Mouse (Mus musculus) limb, embryonic 15.5 days (tissue): ENCODE results near the gene Dusp6. TPM values are rescaled to one million over a fixed set of nuclear protein-coding genes. Genes with fewer than 3 reads are reported as not detected.
"Not testable (repeated sequence)": the region's sequence is repeated elsewhere in the genome, so short reads cannot be mapped to it uniquely, and the experiment has no call there.

Experiments used
- ATAC-seq: fragments of 200-750 bp; cut with Nextera tagmentation; 2 replicates; pipeline ENCODE4 v1.8.0; 2017; ENCODE audit warnings: low read depth, moderate TSS enrichment; ENCODE audit not compliant: insufficient number of reproducible peaks, low FRiP score, low TSS enrichment
- H3K27ac ChIP-seq: fragments of 300-500 bp; sonication (generic); 2 replicates; pipeline ENCODE4 v1.5.1; 2015; ENCODE audit warnings: moderate library complexity, mild to moderate bottlenecking, inconsistent platforms
- H3K27me3 ChIP-seq: fragments of 300-500 bp; sonication (generic); 2 replicates; pipeline ENCODE4 v1.6.1; 2015; ENCODE audit warnings: inconsistent platforms
- H3K36me3 ChIP-seq: fragments of 300-500 bp; sonication (generic); 2 replicates; pipeline ENCODE4 v1.6.1; 2015; ENCODE audit warnings: inconsistent platforms
- H3K4me1 ChIP-seq: fragments of 300-500 bp; sonication (generic); 2 replicates; pipeline ENCODE4 v1.6.1; 2015; ENCODE audit warnings: inconsistent platforms
- H3K4me2 ChIP-seq: fragments of 300-500 bp; sonication (generic); 2 replicates; pipeline ENCODE4 v1.6.1; 2015; ENCODE audit warnings: mild to moderate bottlenecking, inconsistent platforms
- H3K4me3 ChIP-seq: fragments of 300-500 bp; sonication (generic); 2 replicates; pipeline ENCODE4 v1.5.1; 2015; ENCODE audit warnings: mild to moderate bottlenecking, inconsistent platforms
- H3K9ac ChIP-seq: fragments of 300-500 bp; sonication (generic); 2 replicates; pipeline ENCODE4 v1.6.1; 2015; ENCODE audit warnings: inconsistent platforms
- H3K9me3 ChIP-seq: fragments of 300-500 bp; sonication (generic); 2 replicates; pipeline ENCODE4 v1.6.1; 2016; ENCODE audit warnings: inconsistent platforms
- WGBS: fragments of 180-500 bp; shearing (Covaris S2); methylation state at CpG from one replicate; pipeline ENCODE4 v1.1.7; 2015; 5-methylcytosine and 5-hydroxymethylcytosine counted together
- polyA plus RNA-seq: library from polyadenylated mRNA; unstranded; fragments of >200 nt; fragmentation: Nextera tagmentation; extraction: Ambion mirVana; gene quantifications from 2 replicates; pipeline ENCODE4 v1.2.1, GENCODE M21; 2015

The Dusp6 gene
- polyA plus RNA-seq = 66.8 and 71.9 TPM in 2 replicates

DNA sequence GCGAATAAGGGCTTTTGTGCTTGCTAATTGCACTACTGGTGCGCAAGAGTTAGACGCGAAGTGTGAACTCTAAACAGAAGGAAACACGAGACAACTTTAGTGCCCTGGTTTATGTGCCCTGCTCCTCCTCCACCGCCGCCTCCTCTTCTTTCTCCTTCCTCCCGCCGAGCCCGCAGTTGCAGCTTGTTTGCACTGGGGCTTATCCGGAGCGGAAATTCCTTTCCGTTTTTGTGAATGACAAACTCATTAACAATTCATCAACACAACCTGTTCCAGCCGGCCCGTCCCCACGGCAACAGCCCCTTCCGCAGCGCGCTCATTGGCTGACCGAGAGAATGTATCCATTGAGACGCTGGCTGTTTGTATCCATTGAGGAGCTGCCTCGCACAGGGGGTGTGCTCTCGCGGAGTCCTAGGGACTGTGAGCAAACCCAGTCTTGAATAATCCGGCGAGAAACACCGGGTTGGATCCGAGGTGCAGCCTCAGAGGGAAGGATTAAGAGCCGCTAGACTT, at the start of gene Dusp6:
Gene Dusp6, plus strand, starts transcription at position 365 of the 513 bp plus-strand sequence.
- H3K9ac ChIP-seq = peak within 1 kb of the TSS; percentile 71
- WGBS = under 1% methylated on average over 29 of the region's 29 CpGs
- peaks cover 24% of the 10 kb centered on the region for H3K4me1 ChIP-seq
- H3K27ac ChIP-seq = peak within 1 kb of the TSS; percentile 97
- peak; percentile 93 for ATAC-seq
- H3K9me3 ChIP-seq = no peaks in the 10 kb centered on the region
- no peaks in the 10 kb centered on the region for H3K27me3 ChIP-seq
- no peaks in the 10 kb centered on the region for H3K36me3 ChIP-seq
- peak within 1 kb of the TSS; percentile 70 for H3K4me3 ChIP-seq
- H3K4me2 ChIP-seq = peak within 1 kb of the TSS; percentile 74

DNA sequence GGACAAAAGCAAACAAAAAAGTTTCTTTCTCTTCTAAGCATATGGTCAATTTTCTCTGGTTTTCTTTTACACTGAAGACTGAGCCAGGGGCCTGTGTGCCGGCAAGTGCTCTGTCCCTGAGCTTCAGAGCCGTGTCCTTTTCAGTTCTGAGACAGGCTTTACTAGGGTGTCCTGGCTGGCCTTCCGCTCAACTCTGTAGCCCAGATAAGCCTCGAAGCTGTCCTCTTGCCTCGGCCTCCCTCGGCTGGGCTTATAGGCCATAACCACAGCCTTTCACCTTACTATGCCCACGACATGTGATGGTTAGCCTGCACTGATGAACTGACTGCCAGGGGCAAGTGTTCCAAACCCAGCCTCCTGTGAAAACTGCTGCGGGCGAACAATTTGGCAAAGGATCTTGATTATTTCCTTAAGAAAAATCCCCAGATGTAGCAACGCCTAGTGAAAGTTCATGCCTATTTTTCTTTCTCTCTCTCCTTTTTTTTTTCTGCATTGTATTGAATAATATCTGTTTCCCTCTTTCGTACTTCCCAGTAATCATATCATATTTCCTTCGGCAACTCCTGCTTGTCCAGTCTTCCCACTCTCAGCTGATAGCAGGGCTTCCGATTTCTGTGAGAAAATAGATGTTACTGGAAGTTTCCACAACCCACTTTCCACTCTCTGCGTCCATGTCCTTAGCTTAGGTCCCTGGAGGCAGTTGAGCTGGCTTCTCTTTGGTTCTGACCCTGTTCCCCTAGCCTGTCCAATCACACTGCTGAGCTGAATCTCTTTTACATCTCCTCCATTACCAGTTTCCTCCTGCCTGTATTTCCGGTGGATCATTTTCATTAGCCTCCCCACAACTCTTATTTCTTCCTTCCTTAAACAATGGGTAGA, 48.4 kb upstream of the Dusp6 start:
- no peaks in the 10 kb centered on the region for H3K9me3 ChIP-seq
- H3K4me2 ChIP-seq = no peak overlapping the region
- H3K4me1 ChIP-seq = peaks cover 2% of the 10 kb centered on the region; the same call in 1 of the 2 replicates
- no peak overlapping the region for H3K9ac ChIP-seq
- H3K27me3 ChIP-seq = no peaks in the 10 kb centered on the region
- no peak overlapping the region for H3K27ac ChIP-seq
- ATAC-seq = no peak
- H3K36me3 ChIP-seq = no peaks in the 10 kb centered on the region
- 70% methylated on average over 15 of the region's 15 CpGs for WGBS
- H3K4me3 ChIP-seq = no peak overlapping the region

DNA sequence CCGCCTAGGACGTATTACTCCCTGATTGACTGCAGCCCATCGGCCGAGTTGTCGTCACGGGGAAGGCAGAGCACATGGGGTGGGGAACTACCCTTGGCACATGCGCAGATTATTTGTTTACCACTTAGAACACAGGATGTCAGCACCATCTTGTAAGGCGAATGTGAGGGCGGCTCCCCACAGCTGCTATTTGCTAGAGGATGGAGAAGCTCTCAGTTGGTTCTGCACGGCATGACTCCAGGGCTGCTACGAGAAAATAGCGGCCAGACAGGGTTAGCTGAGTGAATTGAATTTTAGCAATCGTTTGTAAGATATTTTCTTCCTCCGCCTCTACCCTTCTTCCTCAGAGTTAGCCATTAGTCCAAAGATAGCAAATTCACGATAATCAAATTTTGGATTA, 46.5 kb upstream of the Dusp6 start:
- not testable (repeated sequence) for H3K9ac ChIP-seq, H3K4me2 ChIP-seq, H3K4me1 ChIP-seq, H3K27ac ChIP-seq, H3K9me3 ChIP-seq, ATAC-seq, H3K36me3 ChIP-seq, H3K27me3 ChIP-seq, H3K4me3 ChIP-seq
- 90% methylated on average over 15 of the region's 15 CpGs for WGBS

DNA sequence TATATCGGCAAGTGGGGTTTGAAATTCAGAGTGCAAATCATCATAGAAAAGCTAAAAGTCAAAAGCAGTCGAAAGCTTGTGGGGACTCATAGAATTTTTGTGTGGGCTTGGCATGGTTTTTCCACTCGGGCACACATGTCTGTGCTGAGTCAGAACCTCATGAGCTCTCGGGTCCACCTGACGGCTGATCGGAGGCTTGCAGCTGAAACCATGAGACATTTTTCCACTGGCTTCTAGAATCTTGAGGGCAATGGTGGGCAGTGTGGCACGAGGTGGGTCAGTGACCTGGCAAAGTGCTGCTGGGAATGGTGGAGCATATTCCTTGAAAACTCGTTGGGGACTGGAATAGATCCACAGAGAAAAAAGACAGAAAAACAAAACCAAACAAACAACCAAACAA, 41.5 kb upstream of the Dusp6 start:
- ATAC-seq = no peak
- Histone ChIP-seq H3K4me3 (no peak overlapping the region), H3K36me3 (no peaks in the 10 kb centered on the region), H3K27ac (no peak overlapping the region), H3K4me1 (no peaks in the 10 kb centered on the region), H3K9me3 (no peaks in the 10 kb centered on the region), H3K27me3 (no peaks in the 10 kb centered on the region), H3K9ac (no peak overlapping the region), H3K4me2 (no peak overlapping the region)
- WGBS = 88% methylated on average over 8 of the region's 8 CpGs

DNA sequence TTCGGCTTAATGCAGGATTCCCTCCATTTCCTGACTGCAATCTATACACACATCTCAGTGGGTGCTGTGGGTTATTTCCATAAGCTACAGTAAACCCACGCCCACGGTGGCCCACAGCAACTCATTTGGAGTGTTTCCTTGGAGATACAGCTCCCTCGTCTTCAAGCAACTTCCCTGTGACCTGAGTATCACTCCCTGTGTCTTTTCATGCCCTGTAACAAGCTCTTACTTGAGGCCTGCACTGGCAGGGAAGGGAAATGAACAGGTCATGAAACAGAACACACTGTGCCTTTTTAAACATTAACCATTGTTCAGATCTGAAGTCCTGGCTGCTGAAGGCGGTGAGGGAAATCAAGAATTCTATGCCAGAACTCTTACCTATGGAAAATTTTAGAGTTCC, 40.3 kb upstream of the Dusp6 start:
- Histone ChIP-seq H3K9ac (no peak overlapping the region), H3K36me3 (no peaks in the 10 kb centered on the region), H3K27ac (no peak overlapping the region), H3K4me2 (no peak overlapping the region), H3K9me3 (no peaks in the 10 kb centered on the region), H3K27me3 (no peaks in the 10 kb centered on the region), H3K4me3 (no peak overlapping the region), H3K4me1 (0 out of 2 replicates have a peak, but pooled peaks cover 1% of the 10 kb centered on the region)
- ATAC-seq = no peak
- whole genome bisulfite sequencing = 71% methylated on average over 5 of the region's 5 CpGs

DNA sequence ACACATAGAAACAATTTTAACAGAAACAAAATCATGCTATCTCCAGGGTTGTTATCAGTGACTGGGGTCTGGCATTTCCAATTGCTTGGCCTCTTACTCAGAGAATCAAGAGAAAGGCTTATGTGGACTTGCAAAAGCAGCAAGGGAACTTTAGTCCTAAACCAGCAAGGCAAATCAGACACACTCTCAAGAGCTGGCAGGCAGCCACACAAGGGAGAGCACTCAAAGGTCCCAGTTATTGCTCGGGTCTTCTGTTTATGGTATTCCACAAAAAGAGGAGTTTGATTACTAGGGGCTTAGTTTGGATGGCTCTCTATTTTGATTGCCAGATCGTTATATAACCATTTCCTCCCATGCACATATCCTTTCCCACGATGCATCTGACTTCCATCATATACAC, 38.8 kb upstream of the Dusp6 start:
- Histone ChIP-seq H3K4me2 (no peak overlapping the region), H3K4me3 (no peak overlapping the region), H3K27ac (no peak overlapping the region), H3K27me3 (no peaks in the 10 kb centered on the region), H3K4me1 (peaks cover 16% of the 10 kb centered on the region), H3K9ac (no peak overlapping the region), H3K36me3 (no peaks in the 10 kb centered on the region), H3K9me3 (no peaks in the 10 kb centered on the region)
- 40% methylated on average over 3 of the region's 3 CpGs for WGBS
- ATAC-seq = no peak

DNA sequence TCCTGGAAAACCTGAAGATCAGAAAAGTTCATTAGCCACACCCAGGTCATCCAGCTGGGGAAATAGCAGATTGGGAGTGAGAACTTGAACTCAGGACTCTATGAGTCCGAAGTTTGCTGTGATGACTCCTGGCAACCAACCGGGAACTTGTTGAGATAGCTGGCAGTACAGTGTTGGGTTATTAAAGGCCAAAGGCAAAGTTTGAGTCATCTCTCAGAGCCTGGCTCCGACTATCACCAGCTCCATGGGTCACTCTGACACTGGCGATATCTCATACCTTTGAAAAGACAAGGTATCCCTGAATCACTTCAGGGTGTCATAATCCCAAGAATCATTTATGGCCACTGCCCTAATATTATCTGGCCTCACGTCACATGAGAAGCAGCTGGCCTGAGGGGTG, 36.2 kb upstream of the Dusp6 start:
- H3K27me3 ChIP-seq = no peaks in the 10 kb centered on the region
- 89% methylated on average over 5 of the region's 5 CpGs for WGBS
- H3K4me2 ChIP-seq = no peak overlapping the region
- H3K4me3 ChIP-seq = no peak overlapping the region
- no peak for ATAC-seq
- peaks cover 20% of the 10 kb centered on the region for H3K4me1 ChIP-seq
- no peak overlapping the region for H3K9ac ChIP-seq
- no peaks in the 10 kb centered on the region for H3K9me3 ChIP-seq
- no peaks in the 10 kb centered on the region for H3K36me3 ChIP-seq
- no peak overlapping the region for H3K27ac ChIP-seq

DNA sequence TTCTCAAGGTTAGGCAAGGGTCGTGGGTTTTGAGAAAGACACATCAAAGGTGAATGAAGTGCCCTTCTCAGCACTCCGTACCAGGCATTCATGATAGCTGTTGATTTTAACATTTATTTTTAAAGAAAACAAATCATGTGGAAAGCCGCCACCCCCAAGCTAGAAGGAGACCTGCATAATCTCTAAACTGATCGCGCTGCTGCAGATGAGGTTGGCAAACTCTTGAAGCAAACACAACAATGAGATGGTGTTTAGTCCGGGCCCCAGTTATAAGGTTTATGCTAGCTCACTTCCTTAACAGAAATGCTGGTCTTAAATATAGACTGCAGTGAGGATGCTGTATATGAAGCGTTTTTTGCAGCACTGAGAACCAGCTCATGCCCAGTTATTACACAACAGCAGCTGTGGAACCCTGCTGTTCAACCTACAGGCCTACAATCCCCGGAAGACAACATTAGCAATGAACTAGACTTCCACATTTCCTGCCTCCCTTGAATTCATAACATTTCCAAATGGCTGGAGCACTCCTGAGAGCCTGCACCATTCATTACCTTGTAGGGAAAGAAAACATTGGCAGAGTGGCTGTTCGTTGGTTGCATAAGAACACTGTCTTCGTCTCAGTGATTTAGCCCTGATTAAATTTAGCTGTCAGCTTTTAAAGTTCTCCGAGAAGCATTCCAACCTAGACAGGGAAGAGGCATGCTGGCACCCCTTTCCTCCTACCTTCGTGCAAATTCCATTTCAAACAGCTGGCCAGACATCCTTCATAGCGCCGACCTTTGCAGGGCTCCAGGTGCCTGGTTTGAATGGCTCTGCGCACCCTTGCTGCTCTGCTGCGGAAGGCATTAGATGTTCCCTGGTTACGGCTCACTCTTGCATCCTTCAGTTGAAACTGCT, 34.8 kb upstream of the Dusp6 start:
- H3K4me1 ChIP-seq = peaks cover 20% of the 10 kb centered on the region
- no peaks in the 10 kb centered on the region for H3K9me3 ChIP-seq
- no peak for ATAC-seq
- no peaks in the 10 kb centered on the region for H3K36me3 ChIP-seq
- H3K27ac ChIP-seq = peak overlapping the region; percentile 66
- no peak overlapping the region for H3K4me3 ChIP-seq
- no peaks in the 10 kb centered on the region for H3K27me3 ChIP-seq
- H3K4me2 ChIP-seq = peak overlapping the region; percentile 25; the same call in 1 of the 2 replicates
- 31% methylated on average over 17 of the region's 17 CpGs for WGBS
- no peak overlapping the region for H3K9ac ChIP-seq

DNA sequence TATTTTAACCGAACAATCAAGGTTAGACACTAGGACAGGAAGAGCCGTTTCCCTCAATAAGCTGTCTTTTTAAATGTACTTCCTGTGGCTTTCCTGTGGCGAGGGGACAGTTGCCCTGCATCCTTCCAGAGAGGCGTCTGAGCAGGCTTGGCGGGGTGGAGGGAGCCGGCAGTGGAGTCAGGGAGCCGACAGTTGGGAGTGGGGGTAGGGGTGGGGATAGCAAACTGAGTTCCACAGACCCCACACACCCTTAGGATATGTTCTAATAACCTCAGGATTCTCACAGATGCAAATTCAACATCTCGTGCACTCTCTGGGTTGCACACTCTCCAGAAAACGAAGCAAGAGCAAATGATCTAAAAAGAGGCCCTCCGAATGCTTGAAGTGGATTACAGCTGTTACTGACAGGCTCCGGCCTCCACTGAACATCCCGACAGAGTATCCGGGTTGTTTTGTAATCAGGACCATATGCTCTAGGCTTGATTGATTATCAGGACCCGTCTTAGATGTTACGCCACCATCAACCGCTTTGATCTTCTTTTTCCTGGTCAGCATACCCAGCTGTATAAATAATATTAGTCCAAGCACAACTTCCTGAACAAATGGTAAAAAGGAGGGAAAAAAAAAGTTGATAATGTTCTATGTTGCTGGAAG, 33.9 kb upstream of the Dusp6 start:
- no peak overlapping the region for H3K9ac ChIP-seq
- no peaks in the 10 kb centered on the region for H3K9me3 ChIP-seq
- no peaks in the 10 kb centered on the region for H3K36me3 ChIP-seq
- H3K27me3 ChIP-seq = no peaks in the 10 kb centered on the region
- no peak overlapping the region for H3K4me3 ChIP-seq
- peak overlapping the region; percentile 30 for H3K4me2 ChIP-seq
- H3K27ac ChIP-seq = peak overlapping the region; percentile 38
- ATAC-seq = no peak
- WGBS = 10% methylated on average over 16 of the region's 16 CpGs
- H3K4me1 ChIP-seq = peaks cover 20% of the 10 kb centered on the region

DNA sequence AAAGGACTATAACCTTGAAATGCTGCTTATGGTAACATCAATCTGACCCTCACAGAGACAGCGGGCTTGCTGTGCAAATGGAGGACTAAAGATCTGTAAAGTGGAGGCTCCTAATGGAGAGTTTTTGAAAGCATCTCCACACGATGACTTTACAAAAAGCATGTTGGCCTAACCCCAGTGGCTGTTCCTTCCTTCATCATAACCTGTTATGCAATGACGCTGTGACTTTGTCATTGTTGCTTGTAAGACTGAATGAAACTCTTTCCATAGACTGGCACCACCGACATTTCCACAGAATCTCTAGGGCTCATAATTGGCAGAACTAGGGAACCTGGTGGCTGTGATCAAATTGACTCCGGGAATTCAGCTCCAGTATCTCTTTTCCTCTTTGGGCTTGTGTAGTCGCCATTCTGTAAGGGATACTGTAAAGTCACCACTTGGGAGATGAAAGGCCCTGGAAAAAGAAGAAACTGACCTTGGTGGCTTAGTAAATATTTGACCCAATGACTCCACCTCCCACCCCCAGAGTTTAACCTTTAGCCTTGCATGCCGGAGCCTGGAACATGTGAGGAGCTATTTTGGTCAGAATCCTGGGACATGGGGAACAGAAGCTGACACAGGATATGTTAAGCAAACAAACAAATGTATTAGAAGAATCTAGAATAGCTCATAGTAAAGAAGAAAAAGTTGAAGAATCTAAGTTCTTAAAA, 30.4 kb upstream of the Dusp6 start:
- H3K27me3 ChIP-seq = no peaks in the 10 kb centered on the region
- H3K27ac ChIP-seq = no peak overlapping the region
- peaks cover 23% of the 10 kb centered on the region for H3K4me1 ChIP-seq
- no peak overlapping the region for H3K4me2 ChIP-seq
- no peak for ATAC-seq
- no peaks in the 10 kb centered on the region for H3K36me3 ChIP-seq
- WGBS = 70% methylated on average over 7 of the region's 7 CpGs
- H3K9me3 ChIP-seq = no peaks in the 10 kb centered on the region
- no peak overlapping the region for H3K4me3 ChIP-seq
- no peak overlapping the region for H3K9ac ChIP-seq

DNA sequence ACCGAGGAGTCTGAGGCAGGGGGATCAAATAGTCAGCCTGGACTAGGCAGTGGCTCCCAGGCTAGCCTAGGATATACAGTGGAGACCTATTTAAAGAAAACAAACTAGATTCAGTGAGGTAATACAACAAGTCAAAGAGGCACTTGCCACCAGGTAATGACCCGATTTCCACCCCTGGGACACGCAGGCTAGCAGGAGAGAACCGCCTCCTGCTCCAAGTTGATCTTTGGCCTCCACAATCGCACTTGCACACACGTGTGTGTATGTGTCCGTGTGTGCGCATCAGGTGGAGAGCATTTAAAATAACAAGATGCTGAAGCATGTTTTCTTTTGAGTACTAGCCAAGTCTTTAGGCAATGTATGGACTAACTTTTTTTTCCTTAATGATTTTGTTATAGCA, 28.7 kb upstream of the Dusp6 start:
- Histone ChIP-seq H3K4me2 (no peak overlapping the region), H3K4me3 (no peak overlapping the region), H3K27ac (no peak overlapping the region), H3K9ac (no peak overlapping the region), H3K4me1 (peaks cover 10% of the 10 kb centered on the region), H3K36me3 (no peaks in the 10 kb centered on the region), H3K9me3 (no peaks in the 10 kb centered on the region), H3K27me3 (no peaks in the 10 kb centered on the region)
- 88% methylated on average over 8 of the region's 8 CpGs for WGBS
- ATAC-seq = no peak
